Mouse (Mus musculus) small intestine, adult 2 months (tissue): ENCODE data around the gene Xylt1. TPM values are rescaled to one million over a fixed set of nuclear protein-coding genes. Genes with fewer than 3 reads are reported as not detected.
A peak's percentile ranks its signal among the peaks of the same experiment; 100 is the strongest.

Experiments used
- H3K27ac ChIP-seq: fragments of 200-500 bp; 2 replicates; pipeline ENCODE4 v1.5.1; 2012; ENCODE audit warnings: low read depth, low read length, control low read depth, inconsistent platforms; ENCODE audit not compliant: insufficient read depth
- H3K27me3 ChIP-seq: fragments of 200-500 bp; 2 replicates; pipeline ENCODE4 v1.6.1; 2012; ENCODE audit warnings: mild to moderate bottlenecking, moderate library complexity, low read length, inconsistent platforms; ENCODE audit not compliant: control insufficient read depth, insufficient read depth
- H3K36me3 ChIP-seq: fragments of 200-500 bp; 2 replicates; pipeline ENCODE4 v1.6.1; 2012; ENCODE audit warnings: mild to moderate bottlenecking, low read length, control low read depth, inconsistent platforms; ENCODE audit not compliant: control insufficient read depth, insufficient read depth
- H3K4me1 ChIP-seq: fragments of 200-500 bp; 2 replicates; pipeline ENCODE4 v1.6.1; 2012; ENCODE audit warnings: low read length, inconsistent platforms, mixed read lengths; ENCODE audit not compliant: control insufficient read depth, insufficient read depth, insufficient read length
- H3K4me3 ChIP-seq: fragments of 200-500 bp; 2 replicates; pipeline ENCODE4 v1.5.1; 2012; ENCODE audit warnings: low read depth, mild to moderate bottlenecking, control low read depth, inconsistent platforms, low read length, moderate library complexity
- CTCF ChIP-seq: fragments of 200-500 bp; IDR thresholded peaks from 2 replicates; pipeline ENCODE4 v1.5.1; 2012; ENCODE audit warnings: low read depth, mild to moderate bottlenecking, control low read depth, inconsistent platforms, low read length, moderate library complexity, mixed read lengths; ENCODE audit not compliant: insufficient replicate concordance, insufficient read length; ENCODE audit errors: extremely low read depth
- POLR2A ChIP-seq: fragments of 200-500 bp; IDR thresholded peaks from 2 replicates; pipeline ENCODE4 v1.6.1; 2012; ENCODE audit warnings: low read depth, mild to moderate bottlenecking, control low read depth, inconsistent platforms, low read length, moderate library complexity
- WGBS: fragments of 180-500 bp; shearing (Covaris S2); methylation state at CpG from one replicate; pipeline ENCODE4 v1.1.7; 2018; 5-methylcytosine and 5-hydroxymethylcytosine counted together
- polyA plus RNA-seq: library from polyadenylated mRNA; depleted of rRNA; stranded (reverse); fragments of >200 nt; gene quantifications from 2 replicates; pipeline ENCODE4 v1.2.3, GENCODE M21; 2012

Gene Xylt1
- polyA plus RNA-seq, 1 experiment = 2.9 TPM

- Histone ChIP-seq H3K27ac (0 out of 2 replicates have a peak overlapping the region, but pooled peaks have one; percentile 20), H3K4me3 (no peak overlapping the region), H3K4me1 (peaks cover 3% of the 10 kb centered on the region; the same call in 1 of the 2 replicates), H3K36me3 (no peaks in the 10 kb centered on the region), H3K27me3 (no peaks in the 10 kb centered on the region)
- WGBS = 48% methylated on average over 9 of the region's 9 CpGs
- no peak for TF ChIP-seq CTCF
- TF ChIP-seq POLR2A = no peak
These were observed 52.9 kb downstream of the Xylt1 start for GRCm38 (mm10) chr7:117433641-117434040.

DNA sequence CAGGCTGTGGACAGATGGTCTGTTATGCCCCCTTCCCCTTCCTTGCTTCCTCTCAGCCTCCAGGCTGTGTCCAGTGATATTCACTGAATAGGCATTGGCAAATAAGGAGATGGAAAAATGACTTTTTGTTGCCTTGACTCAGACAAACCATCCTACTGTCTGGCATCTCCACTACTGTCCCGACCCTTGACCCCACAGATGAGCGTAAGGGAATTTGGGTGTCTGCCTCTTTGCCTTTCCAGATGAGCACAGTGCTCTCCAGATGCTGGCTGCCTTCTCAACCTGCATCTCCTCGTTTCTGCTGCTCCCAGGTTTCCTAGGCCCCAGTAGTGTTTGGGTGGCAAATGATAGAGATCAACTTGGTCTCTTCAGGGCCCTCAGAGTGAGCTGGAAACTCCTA lies 54.3 kb downstream of the Xylt1 start:
- Histone ChIP-seq H3K36me3 (no peaks in the 10 kb centered on the region), H3K4me3 (no peak overlapping the region), H3K27ac (no peak overlapping the region), H3K4me1 (peaks cover 3% of the 10 kb centered on the region; the same call in 1 of the 2 replicates), H3K27me3 (no peaks in the 10 kb centered on the region)
- whole genome bisulfite sequencing = 81% methylated on average over 3 of the region's 3 CpGs
- TF ChIP-seq POLR2A (no peak), CTCF (no peak)

GRCm38 (mm10) chr7:117435730-117436441 lies 55.1 kb downstream of the Xylt1 start:
- H3K4me1 ChIP-seq = no peaks in the 10 kb centered on the region
- no peak for TF ChIP-seq CTCF
- TF ChIP-seq POLR2A = no peak
- no peaks in the 10 kb centered on the region for H3K27me3 ChIP-seq
- H3K36me3 ChIP-seq = no peaks in the 10 kb centered on the region
- H3K4me3 ChIP-seq = no peak overlapping the region
- WGBS = 87% methylated on average over 12 of the region's 12 CpGs
- H3K27ac ChIP-seq = no peak overlapping the region

DNA sequence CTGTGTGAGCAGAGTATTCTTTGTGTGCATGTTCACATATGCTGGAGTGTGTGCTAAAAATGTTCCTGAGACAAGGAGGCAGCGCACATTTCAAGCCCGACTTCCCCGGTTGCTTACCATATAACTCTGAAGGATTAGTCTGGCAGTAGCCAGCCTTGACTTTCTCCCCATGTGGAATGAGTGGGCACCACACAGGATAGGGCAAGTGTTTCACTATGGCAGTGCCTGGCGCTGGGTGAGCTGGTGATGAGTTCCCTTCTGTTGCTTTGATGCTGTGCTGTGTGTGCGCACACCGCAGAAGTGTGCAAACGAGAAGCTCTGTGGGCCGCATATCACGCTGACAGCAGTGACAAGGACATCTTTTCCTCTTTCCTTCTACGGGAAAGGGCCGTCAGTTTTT lies 56.1 kb downstream of the Xylt1 start:
- H3K36me3 ChIP-seq = no peaks in the 10 kb centered on the region
- H3K27ac ChIP-seq = no peak overlapping the region
- WGBS = 95% methylated on average over 11 of the region's 11 CpGs
- H3K4me1 ChIP-seq = no peaks in the 10 kb centered on the region
- H3K4me3 ChIP-seq = no peak overlapping the region
- TF ChIP-seq CTCF = no peak
- TF ChIP-seq POLR2A = no peak
- H3K27me3 ChIP-seq = no peaks in the 10 kb centered on the region

DNA sequence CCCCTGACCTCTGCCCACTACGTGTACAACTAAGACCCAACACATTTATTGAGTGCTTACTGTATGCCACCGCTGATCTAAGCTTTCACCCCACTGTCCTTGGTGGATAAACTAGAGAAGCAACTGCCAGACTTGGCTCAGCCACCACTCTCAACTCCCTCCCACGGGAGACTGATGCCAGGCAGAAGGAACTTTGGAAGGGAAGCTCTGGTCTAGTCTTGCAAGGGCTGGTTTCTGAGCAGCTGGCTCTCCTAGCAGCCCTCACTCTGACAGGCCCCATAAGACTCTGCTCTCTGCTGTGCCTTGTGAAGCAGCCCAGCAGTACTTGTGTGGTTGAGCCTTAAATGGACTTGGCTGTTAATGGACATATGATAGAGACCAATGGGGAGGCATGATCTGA lies 60.2 kb downstream of the Xylt1 start:
- no peak overlapping the region for H3K27ac ChIP-seq
- 49% methylated on average over 3 of the region's 3 CpGs for WGBS
- TF ChIP-seq POLR2A (no peak), CTCF (no peak)

DNA sequence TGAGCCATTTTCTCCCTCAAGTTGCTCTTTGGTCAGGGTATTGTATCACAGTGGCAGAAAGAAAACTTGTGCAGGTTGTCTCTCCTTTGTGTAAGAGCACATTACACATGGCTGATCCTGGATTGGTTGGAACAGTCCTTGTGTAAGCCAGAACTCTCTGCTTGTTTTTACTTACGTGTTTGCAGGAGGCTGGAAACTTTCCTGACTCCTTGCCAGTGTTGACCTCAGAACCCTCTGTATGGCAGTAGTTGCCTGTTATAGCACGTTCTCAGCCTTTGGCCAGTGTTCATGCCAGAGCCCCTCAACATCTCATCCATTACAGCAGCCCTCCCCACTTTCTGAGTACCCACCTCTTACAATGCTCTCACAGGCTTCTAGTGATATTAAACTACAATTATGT lies 61.9 kb downstream of the Xylt1 start:
- no peak for TF ChIP-seq POLR2A
- TF ChIP-seq CTCF = no peak

More for the DNA sequence above, 60.2 kb downstream of the Xylt1 start:
- Histone ChIP-seq H3K27me3 (no peaks in the 10 kb centered on the region), H3K4me1 (no peaks in the 10 kb centered on the region), H3K4me3 (no peak overlapping the region), H3K36me3 (no peaks in the 10 kb centered on the region)

GRCm38 (mm10) chr7:117443215-117443614 lies 62.4 kb downstream of the Xylt1 start:
- no peaks in the 10 kb centered on the region for H3K4me1 ChIP-seq
- WGBS = 77% methylated on average over 7 of the region's 7 CpGs

More for the DNA sequence above, 61.9 kb downstream of the Xylt1 start:
- 73% methylated on average over 2 of the region's 2 CpGs for WGBS
- Histone ChIP-seq H3K4me1 (no peaks in the 10 kb centered on the region), H3K27me3 (no peaks in the 10 kb centered on the region), H3K36me3 (no peaks in the 10 kb centered on the region), H3K27ac (no peak overlapping the region), H3K4me3 (no peak overlapping the region)

More at GRCm38 (mm10) chr7:117443215-117443614, 62.4 kb downstream of the Xylt1 start:
- Histone ChIP-seq H3K27me3 (no peaks in the 10 kb centered on the region), H3K27ac (no peak overlapping the region), H3K36me3 (no peaks in the 10 kb centered on the region), H3K4me3 (no peak overlapping the region)
- TF ChIP-seq POLR2A = no peak
- TF ChIP-seq CTCF = no peak
